Mouse (Mus musculus): Measurements from ENCODE around the gene Olfr1350. TPM values are rescaled to one million over a fixed set of nuclear protein-coding genes. Genes with fewer than 3 reads are reported as not detected.
"Not testable (repeated sequence)": the region's sequence is repeated elsewhere in the genome, so short reads cannot be mapped to it uniquely, and the experiment has no call there.

Gene Olfr1350
- polyA plus RNA-seq (2017; shearing (Covaris generic)) = not detected

DNA sequence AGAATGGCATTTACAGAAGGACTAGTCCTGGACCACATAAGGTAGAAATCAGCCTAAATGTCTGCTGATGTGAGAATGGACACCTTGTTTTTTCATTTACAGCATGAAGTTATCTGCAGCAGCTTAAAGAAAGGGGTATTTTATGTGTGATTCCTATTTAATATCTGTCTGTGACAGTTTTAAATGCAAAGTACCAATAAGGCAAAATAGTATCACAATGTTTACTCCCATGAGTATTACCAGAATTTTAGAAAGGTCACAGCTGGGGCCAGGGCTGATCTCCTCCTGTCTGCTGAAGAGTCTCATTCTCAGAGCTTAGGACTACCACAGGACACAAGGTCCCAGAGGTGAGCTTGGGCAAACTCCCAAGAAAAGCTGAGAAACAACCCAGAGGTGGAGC, at the start of gene Olfr1350:
Gene Olfr1350, plus strand, starts transcription at position 301 of the 400 bp plus-strand sequence.
- no peak for ATAC-seq

DNA sequence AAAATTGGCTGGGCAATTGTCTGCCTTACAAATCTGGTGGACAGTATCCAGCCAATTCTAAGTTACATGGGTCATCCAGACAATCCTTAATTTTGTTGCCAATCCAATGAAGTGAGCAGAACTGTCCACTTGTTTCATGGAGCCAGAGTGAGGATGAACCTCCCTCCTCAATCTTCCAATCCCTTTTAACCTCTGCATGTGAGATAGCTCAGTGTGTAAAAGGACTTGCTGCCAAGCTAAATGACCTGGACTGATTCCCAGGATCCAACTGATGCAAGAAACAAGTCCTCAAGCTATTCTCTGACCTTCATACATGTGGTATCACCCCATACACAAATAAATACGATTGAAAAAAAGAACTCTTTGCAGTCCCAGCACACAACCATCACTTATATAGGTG, 43.0 kb upstream of the Olfr1350 start:
- no peak for ATAC-seq

DNA sequence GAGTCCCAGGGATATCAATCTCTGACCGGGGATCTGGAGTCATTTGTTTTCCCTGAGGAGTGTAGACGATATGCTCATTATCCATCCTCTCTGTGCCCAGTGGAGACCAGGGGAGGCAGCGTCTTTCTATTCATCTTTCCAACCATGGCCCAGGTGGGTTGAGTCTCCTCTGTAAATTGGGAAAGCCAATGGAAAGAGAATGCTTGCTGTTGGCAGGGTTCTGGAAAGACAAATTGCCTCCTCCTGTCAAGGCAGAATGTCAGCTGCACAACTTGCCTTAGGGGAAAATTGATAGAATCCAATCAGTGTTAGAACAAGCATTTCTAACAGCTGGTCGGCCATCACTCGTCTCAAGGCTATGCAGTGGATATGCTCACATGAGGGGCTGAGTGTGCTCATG, 41.8 kb upstream of the Olfr1350 start, which contains the start of gene Olfr1349:
Gene Olfr1349, minus strand, starts transcription at position 101 of the 400 bp plus-strand sequence.
- no peak for ATAC-seq

DNA sequence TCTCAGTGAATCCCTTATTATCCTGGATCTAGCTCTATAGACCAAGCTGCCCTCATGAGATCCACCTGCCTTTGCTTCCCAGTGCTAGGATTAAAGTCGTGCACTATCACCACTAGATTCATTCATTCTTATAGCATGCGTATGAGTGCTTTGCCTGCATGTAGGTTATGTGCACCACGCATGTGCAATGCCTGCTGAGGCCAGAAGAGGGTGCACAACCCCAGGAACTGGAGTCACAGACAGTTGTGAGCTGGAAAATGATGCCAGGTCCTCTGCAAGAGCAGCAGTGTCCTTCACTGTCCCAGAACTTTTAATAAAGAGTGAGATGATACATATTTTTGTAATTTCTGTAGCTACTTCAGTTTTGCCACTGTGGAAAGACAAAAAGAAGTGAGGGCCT, 39.6 kb upstream of the Olfr1350 start:
- ATAC-seq = no peak

DNA sequence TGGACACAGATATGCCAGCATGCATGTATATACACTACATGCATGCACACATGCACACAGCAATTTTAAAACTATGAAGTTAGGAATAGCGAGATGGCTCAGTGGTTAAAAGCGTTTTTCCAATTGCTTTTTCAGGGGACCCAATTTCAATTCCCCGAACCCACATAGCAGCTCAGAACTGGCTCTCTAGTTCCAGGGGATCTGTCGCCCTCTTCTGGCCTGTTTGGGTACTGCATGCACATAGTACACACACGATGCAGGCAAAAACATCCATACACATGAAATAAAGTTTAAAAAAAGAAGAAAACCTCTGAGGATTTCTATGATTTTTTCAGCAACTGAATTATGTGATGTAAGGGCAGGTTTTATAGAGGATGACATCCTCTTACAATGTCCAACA, 38.5 kb upstream of the Olfr1350 start:
- ATAC-seq = no peak

DNA sequence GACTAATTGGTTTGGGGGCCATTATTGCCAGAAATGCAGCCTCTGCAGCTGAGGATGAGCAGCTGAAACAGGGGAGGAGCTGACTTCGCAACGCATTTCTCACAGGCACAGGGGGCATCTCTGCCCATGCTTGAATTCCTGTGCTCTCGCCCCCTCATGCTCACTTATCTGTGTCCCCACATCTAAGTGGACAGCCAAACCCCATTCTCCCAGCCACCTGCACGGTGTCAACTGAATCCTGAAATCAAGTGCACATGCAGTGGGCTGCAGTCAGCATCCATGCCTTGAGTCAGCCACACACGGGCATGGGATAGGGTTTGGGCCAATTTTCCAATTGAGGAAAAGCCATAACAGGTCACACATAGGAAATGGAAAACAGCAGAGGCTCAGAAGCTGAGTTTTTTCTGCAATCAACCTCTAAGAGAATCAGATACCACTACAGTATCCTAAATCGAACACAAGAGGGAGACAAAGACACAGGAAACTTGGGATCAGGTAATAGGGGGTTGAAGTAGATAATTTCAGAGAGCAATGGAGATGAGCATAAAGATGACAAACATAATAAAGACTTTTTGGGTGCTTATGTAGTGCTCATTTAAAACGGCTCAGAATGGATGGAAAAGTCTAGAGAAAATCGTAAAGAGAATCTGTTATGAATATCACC, 21.6 kb downstream of the Olfr1350 start:
- no peak for ATAC-seq

DNA sequence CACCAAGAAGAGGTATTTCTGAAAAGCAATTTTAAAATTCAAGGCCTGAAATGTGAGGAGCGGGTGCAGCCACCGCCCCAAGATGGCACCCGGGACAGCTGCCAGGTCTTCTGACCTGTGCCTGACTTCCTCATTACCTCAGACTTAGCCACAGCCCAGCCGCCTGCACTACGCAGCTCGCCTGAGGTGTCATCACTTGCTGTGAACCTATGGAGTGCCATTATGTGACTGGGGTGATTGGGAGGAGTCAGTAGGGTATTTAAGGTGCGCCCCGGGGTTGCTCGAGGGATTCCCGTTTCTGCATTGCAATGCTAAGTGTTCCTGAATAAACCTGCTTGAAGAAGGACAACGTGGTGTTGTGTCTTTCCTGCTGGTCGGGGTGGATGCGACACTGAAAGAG, 24.1 kb downstream of the Olfr1350 start:
- not testable (repeated sequence) for ATAC-seq

DNA sequence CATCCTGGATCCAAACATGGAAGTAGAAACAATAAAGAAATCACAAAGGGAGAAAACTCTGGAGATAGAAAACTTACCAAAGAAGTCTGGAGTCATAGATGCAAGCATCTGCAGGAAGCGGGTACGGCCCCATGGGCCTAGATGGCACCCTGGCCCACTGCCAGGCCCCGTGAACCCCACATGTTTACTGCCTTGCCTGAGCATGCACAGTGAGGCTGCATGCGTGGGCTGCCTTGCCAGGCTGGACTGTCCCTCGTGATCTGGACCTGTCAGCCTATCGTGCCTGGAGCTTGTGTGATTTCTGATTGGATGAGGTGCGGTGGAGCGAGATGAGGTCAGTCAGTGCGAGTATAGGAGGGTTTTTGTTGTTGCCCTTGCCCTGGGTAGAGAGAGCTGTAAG, 38.7 kb downstream of the Olfr1350 start:
- ATAC-seq = no peak

Other genes starting within 250 kb of the Olfr1350 start
- 1 to 10 TPM in 1 of 2 experiments, under 1 TPM in 1; 0.94 to 1.4 TPM for gene Zfp583, start 233.6 kb upstream of the Olfr1350 start, polyA plus RNA-seq (2017; shearing (Covaris generic))
- gene Gm3854, start 221.1 kb upstream of the Olfr1350 start, polyA plus RNA-seq (2017; shearing (Covaris generic)) = under 1 TPM; 0.11 to 0.39 TPM
- 1 to 10 TPM; 4.0 to 5.1 TPM for gene Zfp78, start 201.6 kb upstream of the Olfr1350 start, polyA plus RNA-seq (2017; shearing (Covaris generic))
- gene Zfp28, start 181.5 kb upstream of the Olfr1350 start, polyA plus RNA-seq (2017; shearing (Covaris generic)) = 1 to 10 TPM; 4.0 to 5.5 TPM
- not detected for gene Smim17, start 166.1 kb upstream of the Olfr1350 start, polyA plus RNA-seq (2017; shearing (Covaris generic))
- gene Gm20715, start 154.6 kb upstream of the Olfr1350 start, polyA plus RNA-seq (2017; shearing (Covaris generic)) = not detected
- not detected for gene Olfr1344, start 126.2 kb upstream of the Olfr1350 start, polyA plus RNA-seq (2017; shearing (Covaris generic))
- under 1 TPM in 1 of 2 experiments, not detected in 1; 0.05 TPM for gene Olfr1336, start 108.7 kb upstream of the Olfr1350 start, polyA plus RNA-seq (2017; shearing (Covaris generic))
- gene Olfr1346, start 97.7 kb upstream of the Olfr1350 start, polyA plus RNA-seq (2017; shearing (Covaris generic)) = not detected
- gene Olfr5, start 77.9 kb upstream of the Olfr1350 start, polyA plus RNA-seq (2017; shearing (Covaris generic)) = not detected
- not detected for gene Olfr1347, start 65.1 kb upstream of the Olfr1350 start, polyA plus RNA-seq (2017; shearing (Covaris generic))
- gene Olfr1348, start 56.1 kb upstream of the Olfr1350 start, polyA plus RNA-seq (2017; shearing (Covaris generic)) = not detected
- gene Olfr1349, start 41.9 kb upstream of the Olfr1350 start, polyA plus RNA-seq (2017; shearing (Covaris generic)) = under 1 TPM in 1 of 2 experiments, not detected in 1; 0.09 TPM
- gene Zim1, start 131.6 kb downstream of the Olfr1350 start, polyA plus RNA-seq (2017; shearing (Covaris generic)) = not detected
- gene Peg3, start 165.6 kb downstream of the Olfr1350 start, polyA plus RNA-seq (2017; shearing (Covaris generic)) = not detected
- gene Usp29, start 165.7 kb downstream of the Olfr1350 start, polyA plus RNA-seq (2017; shearing (Covaris generic)) = under 1 TPM in 1 of 2 experiments, not detected in 1; 0.31 TPM

Measured in CD4-positive, CD25-positive, alpha-beta regulatory T cell, adult 4 months (primary cell).